Mouse (Mus musculus) liver, embryonic 15.5 days (tissue): Measurements from ENCODE around the gene Foxc2. TPM values are rescaled to one million over a fixed set of nuclear protein-coding genes. Genes with fewer than 3 reads are reported as not detected.

Source experiments
- ATAC-seq: fragments of 200-750 bp; cut with Nextera tagmentation; 2 replicates; pipeline ENCODE4 v1.8.0; 2017; ENCODE audit warnings: moderate number of reproducible peaks, mild to moderate bottlenecking, moderate library complexity; ENCODE audit not compliant: insufficient read depth
- H3K27ac ChIP-seq: fragments of 300-500 bp; sonication (generic); replicated peaks from 2 replicates; pipeline ENCODE4 v1.5.1; 2015; ENCODE audit warnings: mild to moderate bottlenecking, inconsistent platforms
- H3K27me3 ChIP-seq: fragments of 300-500 bp; sonication (generic); 2 replicates; pipeline ENCODE4 v1.6.1; 2015; ENCODE audit warnings: mild to moderate bottlenecking, inconsistent platforms
- H3K36me3 ChIP-seq: fragments of 300-500 bp; sonication (generic); replicated peaks from 2 replicates; pipeline ENCODE4 v1.6.1; 2015; ENCODE audit warnings: moderate library complexity, mild to moderate bottlenecking, inconsistent platforms
- H3K4me1 ChIP-seq: fragments of 300-500 bp; sonication (generic); replicated peaks from 2 replicates; pipeline ENCODE4 v1.6.1; 2015; ENCODE audit warnings: inconsistent platforms
- H3K4me2 ChIP-seq: fragments of 300-500 bp; sonication (generic); 2 replicates; pipeline ENCODE4 v1.6.1; 2015; ENCODE audit warnings: moderate library complexity, mild to moderate bottlenecking, inconsistent platforms
- H3K4me3 ChIP-seq: fragments of 300-500 bp; sonication (generic); replicated peaks from 2 replicates; pipeline ENCODE4 v1.5.1; 2015; ENCODE audit warnings: mild to moderate bottlenecking, inconsistent platforms
- H3K9ac ChIP-seq: fragments of 300-500 bp; sonication (generic); 2 replicates; pipeline ENCODE4 v1.6.1; 2015; ENCODE audit warnings: moderate library complexity, mild to moderate bottlenecking, inconsistent platforms
- H3K9me3 ChIP-seq: fragments of 300-500 bp; sonication (generic); replicated peaks from 2 replicates; pipeline ENCODE4 v1.6.1; 2016; ENCODE audit warnings: inconsistent platforms
- WGBS: fragments of 180-500 bp; shearing (Covaris S2); methylation state at CpG from one replicate; pipeline ENCODE4 v1.1.7; 2015; ENCODE audit warnings: mixed read lengths; ENCODE audit not compliant: insufficient replicate concordance; 5-methylcytosine and 5-hydroxymethylcytosine counted together
- polyA plus RNA-seq: library from polyadenylated mRNA; unstranded; fragments of >200 nt; fragmentation: Nextera tagmentation; extraction: Ambion mirVana; gene quantifications from 2 replicates; pipeline ENCODE4 v1.2.1, GENCODE M21; 2015

Gene Foxc2
- polyA plus RNA-seq, 1 experiment from 2014 or later = not detected

DNA sequence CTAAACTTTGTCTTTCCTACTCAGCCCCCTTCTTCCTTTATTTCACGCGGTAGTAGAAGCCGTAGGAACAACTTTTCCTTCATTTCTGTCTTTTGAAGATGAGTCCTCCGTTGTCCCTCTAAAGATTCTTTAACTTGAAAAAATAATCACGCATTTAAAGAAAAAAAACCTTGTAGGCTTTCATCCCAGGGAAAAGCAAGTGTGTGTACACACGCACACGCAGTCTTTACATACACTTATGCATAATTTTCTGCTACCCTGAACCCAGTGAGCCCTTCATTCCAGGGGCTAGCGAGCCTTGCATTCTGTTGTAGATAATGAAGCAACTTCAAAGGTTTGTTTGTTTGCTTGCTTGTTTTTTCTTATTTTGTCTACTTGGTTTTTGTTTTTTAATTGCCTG is 27.7 kb upstream of the Foxc2 start:
- WGBS = 17% methylated on average over 8 of the region's 8 CpGs
- Histone ChIP-seq H3K4me3 (no peak overlapping the region), H3K27me3 (peaks cover 100% of the 10 kb centered on the region), H3K9ac (no peak overlapping the region), H3K36me3 (no peaks in the 10 kb centered on the region), H3K9me3 (no peaks in the 10 kb centered on the region), H3K4me1 (peaks cover 5% of the 10 kb centered on the region), H3K4me2 (no peak overlapping the region), H3K27ac (no peak overlapping the region)
- no peak for ATAC-seq

DNA sequence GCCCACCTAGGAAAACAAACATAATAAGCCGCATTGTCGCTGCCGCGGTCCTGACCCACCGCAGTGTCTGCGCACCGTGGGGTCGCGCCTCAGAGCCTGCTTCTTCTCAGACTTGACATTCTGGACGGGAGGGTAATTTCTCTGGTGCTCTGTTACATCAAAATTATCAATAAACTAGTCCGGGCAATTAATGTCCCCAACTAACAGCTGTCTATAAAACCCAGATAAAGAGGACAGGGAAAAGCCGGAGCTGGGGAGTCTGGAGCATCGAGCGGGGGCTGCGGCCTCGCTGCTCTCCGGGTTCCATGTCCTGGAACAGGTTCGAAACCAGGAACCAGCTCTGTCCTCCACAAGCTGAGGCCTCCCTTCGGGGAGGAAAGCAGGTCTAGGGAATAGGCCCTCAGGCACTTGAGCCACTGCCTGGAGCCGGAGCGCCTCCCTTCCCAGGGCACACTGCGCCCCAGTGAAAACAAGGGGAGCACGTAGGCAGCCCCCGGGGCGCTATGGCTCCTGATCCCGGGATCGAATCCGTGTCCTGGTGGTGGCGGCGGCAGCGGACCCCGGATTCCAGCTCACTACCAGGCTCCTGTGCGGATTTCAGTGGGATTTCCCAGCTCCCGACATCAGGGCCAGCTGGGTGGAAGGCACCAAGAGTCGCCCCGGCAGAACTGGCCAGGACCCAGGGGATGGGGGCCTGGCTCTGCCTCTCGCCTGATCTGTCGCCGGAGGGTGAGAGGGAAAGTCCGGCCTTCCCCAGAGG is 26.9 kb upstream of the Foxc2 start:
- 13% methylated on average over 40 of the region's 40 CpGs for WGBS

DNA sequence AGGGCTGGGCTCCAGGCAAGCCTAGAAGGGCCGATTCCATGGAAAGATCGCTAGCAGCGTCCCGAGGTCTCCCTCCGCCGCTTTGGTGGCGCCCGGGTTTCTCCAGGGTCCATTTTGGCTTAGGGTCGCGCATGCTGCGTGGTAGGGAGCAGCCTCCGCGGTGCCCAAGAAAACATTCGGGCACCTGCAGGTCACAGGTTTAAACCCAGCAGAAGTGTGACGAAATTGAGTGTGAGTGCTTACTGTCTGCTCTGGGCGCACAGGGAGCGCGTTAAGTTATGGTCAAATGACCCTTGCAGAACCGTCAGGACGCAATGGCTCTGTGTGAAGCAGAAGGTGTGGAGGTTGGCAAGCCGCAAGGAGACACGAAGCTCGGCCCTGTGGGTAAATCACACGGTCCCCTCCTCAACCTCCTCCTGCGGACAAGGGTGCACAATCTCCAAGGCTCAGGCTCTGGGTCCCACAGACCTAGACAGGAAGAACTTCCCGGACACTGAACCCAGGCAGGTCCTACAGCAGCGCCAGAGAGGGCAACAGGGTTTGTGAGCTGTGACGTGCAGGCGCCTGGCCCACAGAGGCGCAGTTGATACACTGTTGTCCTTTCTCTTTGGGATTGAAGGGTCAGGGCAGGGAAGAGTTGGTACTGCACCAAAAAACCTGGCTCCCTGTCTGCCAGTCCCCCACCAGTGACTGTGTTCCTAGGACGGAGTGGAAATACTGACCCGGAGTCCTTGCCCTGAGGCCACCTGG is 26.2 kb upstream of the Foxc2 start:
- Histone ChIP-seq H3K9ac (no peak overlapping the region), H3K4me2 (no peak overlapping the region), H3K4me1 (no peaks in the 10 kb centered on the region; the same call in 1 of the 2 replicates), H3K27me3 (peaks cover 98% of the 10 kb centered on the region), H3K9me3 (no peaks in the 10 kb centered on the region), H3K27ac (no peak overlapping the region), H3K36me3 (no peaks in the 10 kb centered on the region), H3K4me3 (no peak overlapping the region)
- no peak for ATAC-seq
- 14% methylated on average over 32 of the region's 32 CpGs for WGBS

More for the DNA sequence above, 26.9 kb upstream of the Foxc2 start:
- Histone ChIP-seq H3K9me3 (no peaks in the 10 kb centered on the region), H3K4me3 (no peak overlapping the region), H3K27ac (no peak overlapping the region), H3K4me2 (no peak overlapping the region), H3K9ac (no peak overlapping the region), H3K36me3 (no peaks in the 10 kb centered on the region), H3K27me3 (peaks cover 100% of the 10 kb centered on the region), H3K4me1 (peaks cover 5% of the 10 kb centered on the region)
- ATAC-seq = no peak

DNA sequence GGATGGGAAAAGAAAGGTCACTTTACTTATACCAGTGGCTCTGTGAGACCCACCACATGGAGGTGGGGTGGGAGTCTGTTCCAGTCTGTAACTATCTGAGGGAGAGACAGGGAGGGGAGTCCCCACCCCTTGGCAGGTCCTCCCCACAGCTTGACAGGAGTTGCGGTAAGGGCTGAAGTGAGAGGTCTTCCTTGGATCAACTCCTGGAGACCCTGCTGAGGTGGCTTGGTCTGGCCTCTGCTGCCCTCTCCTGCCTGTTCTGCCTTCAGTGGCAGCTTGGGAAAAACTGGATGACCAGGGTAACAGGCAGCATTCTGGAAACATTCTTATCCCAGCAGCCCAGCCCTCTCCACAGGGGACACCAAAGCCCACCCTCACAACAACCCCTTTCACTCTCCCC is 25.3 kb upstream of the Foxc2 start:
- no peaks in the 10 kb centered on the region; the same call in 1 of the 2 replicates for H3K4me1 ChIP-seq
- H3K9ac ChIP-seq = no peak overlapping the region

DNA sequence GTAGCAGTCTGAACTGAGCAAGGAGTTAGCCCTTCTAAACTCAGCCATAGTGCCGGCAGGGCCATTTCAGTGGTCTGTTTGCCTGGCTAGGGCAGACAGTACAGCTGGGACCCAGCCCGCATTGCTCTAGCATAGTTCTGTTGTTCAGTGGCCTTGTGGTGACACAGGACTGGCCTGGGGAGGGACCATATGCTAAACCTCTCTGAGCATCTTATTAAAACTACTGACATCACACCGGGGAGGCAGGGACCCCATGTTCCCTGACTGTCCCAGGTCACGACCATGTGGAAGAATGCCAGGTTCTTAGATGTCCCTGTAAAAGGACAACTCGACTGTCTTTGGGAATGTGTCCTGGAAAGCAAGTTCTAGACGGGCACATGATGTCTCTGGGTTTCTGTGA is 23.8 kb upstream of the Foxc2 start:
- Histone ChIP-seq H3K27me3 (peaks cover 75% of the 10 kb centered on the region), H3K9me3 (no peaks in the 10 kb centered on the region), H3K4me2 (no peak overlapping the region), H3K36me3 (no peaks in the 10 kb centered on the region), H3K4me3 (no peak overlapping the region), H3K9ac (no peak overlapping the region), H3K27ac (no peak overlapping the region), H3K4me1 (no peaks in the 10 kb centered on the region; the same call in 1 of the 2 replicates)
- no peak for ATAC-seq
- WGBS = 25% methylated on average over 6 of the region's 6 CpGs

More for the DNA sequence above, 25.3 kb upstream of the Foxc2 start:
- Histone ChIP-seq H3K27me3 (peaks cover 89% of the 10 kb centered on the region), H3K27ac (no peak overlapping the region), H3K4me3 (no peak overlapping the region), H3K36me3 (no peaks in the 10 kb centered on the region), H3K9me3 (no peaks in the 10 kb centered on the region), H3K4me2 (no peak overlapping the region)
- WGBS = 8% methylated on average over 1 of the region's 1 CpGs
- no peak for ATAC-seq

DNA sequence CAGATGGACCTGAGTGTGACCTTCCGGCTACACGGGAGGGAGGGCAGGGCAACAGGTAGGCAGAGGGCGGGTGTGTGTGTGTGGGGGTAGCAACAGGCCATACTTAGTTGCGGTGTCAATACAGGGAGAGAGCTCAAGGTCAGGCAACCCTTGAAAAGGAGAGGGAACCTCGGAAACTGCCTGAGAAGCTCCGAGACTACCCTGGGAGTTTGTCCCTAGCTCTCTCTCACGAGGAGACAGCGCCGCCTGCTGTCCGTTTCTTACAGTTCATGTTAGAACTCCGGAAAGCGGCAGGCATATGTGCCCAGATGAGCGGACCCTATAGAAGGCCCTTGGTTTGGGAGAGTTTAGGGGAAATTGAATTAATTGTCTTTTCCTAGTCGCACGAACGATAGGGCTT is 23.3 kb upstream of the Foxc2 start:
- Histone ChIP-seq H3K27ac (no peak overlapping the region), H3K36me3 (peaks cover 3% of the 10 kb centered on the region; the same call in 1 of the 2 replicates), H3K4me2 (no peak overlapping the region), H3K4me3 (no peak overlapping the region), H3K27me3 (peaks cover 70% of the 10 kb centered on the region), H3K4me1 (no peaks in the 10 kb centered on the region; the same call in 1 of the 2 replicates), H3K9ac (no peak overlapping the region), H3K9me3 (no peaks in the 10 kb centered on the region)
- WGBS = 3% methylated on average over 16 of the region's 16 CpGs
- ATAC-seq = no peak

DNA sequence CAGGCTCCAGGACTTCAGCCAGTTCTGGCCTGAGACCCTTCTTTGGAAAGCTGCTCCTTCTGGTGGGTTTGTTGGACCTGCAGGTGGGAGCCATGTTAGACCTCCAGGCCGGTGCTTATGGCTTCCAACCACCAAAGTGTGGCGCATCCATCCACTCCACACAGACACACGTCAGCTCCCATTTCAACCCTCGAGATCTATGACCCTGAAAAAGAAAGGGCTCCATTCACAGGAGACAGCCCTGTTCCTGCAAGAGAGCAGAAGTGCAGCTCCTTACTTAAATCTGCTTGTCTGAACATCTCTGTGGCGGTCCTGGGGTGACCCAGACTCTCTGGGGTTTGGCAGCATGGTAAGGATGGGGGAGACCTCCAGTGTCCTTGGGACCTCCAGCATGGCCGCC is 22.5 kb upstream of the Foxc2 start:
- Histone ChIP-seq H3K27me3 (peaks cover 61% of the 10 kb centered on the region), H3K4me1 (no peaks in the 10 kb centered on the region; the same call in 1 of the 2 replicates), H3K9me3 (no peaks in the 10 kb centered on the region), H3K27ac (no peak overlapping the region), H3K4me2 (no peak overlapping the region), H3K4me3 (no peak overlapping the region), H3K9ac (no peak overlapping the region), H3K36me3 (peaks cover 5% of the 10 kb centered on the region; the same call in 1 of the 2 replicates)
- ATAC-seq = no peak
- 55% methylated on average over 6 of the region's 6 CpGs for WGBS

DNA sequence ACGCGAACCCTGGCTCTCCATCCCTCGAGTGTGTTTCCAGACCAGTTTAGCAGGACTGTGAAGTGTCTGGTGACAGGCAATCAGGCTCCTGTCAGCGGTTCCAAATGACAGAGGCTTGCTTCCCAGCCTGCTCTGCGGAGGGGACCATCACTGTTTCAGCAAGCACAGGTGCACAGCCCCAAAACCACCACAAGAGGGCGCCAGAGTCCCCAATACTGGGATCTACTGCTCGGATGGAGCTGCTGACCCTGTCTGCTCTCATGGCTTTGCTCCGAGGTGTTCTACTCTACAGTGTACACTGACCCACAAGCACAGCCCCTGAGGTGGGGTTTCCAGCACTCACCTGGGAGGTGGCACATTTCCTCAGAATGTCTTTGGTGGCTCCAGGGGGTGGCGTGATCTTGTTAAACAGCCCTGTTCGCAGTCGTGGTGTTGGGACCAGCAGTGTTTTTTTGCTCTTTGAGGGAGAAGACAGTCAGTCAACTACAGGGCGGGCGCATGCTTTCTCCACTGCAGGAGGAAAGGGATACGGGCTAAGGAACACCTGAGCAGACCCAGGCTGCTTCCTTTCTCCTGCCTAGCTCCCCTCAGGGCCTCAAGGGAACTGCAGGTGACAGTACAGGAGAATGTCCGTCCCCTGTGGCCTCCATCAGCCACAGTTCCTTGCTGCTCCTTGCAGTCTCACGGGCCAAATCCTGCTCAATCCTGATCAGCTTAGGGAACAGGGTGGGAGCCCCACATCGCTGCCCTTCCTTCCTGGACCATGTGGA is 11.7 kb upstream of the Foxc2 start:
- Histone ChIP-seq H3K9me3 (no peaks in the 10 kb centered on the region), H3K9ac (no peak overlapping the region), H3K27ac (no peak overlapping the region), H3K36me3 (peaks cover 45% of the 10 kb centered on the region), H3K4me3 (no peak overlapping the region), H3K27me3 (no peaks in the 10 kb centered on the region), H3K4me1 (peaks cover 23% of the 10 kb centered on the region), H3K4me2 (no peak overlapping the region)
- no peak for ATAC-seq
- WGBS = 55% methylated on average over 17 of the region's 17 CpGs

DNA sequence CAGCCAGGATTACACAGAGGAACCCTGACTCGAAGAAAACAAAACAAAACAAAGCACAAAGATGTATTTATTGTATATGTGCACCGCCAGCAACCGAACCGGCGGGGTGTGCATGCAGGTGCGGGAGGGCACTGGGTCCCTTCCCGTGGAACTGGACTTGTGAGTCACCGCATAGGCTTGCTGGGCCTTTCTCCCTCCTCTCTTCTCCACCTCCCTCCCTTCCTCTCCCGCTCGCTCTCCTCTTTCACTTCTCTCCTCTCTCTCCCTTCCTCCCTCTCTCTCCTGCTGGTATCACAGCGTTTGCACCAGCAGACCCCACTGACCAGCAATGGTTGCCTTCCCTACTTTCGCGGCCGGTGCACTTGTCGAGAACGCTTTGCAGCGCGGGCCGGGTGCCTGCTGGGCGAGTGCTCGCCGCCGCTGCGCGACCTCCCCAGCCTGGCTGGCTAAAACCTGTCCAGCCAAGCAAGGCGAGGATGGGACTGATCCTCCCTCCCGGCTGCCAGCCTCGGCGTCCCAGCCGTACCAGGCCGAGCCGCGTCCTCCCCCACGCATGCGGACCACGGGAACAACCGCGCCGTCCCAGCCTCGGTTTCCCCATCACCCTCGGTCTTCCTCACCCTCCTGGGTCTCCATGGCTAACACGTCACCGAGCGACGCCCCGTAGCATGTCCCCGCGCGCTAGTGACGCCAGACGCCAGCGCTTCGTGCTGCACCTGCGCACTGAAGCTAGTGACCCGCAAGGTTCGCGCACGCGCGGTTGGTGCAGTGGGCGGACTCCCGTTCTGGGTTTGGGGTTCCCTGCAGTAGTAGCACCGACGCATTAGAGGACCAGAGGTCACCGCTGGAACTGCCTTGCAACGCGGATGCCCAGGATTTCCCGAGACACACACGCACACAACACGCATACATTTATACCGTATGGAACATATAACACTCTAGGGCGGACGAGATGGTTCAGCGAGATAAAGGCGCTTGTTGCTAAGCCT is 8.0 kb upstream of the Foxc2 start, which contains the start of gene Mthfsd:
TSS of gene Mthfsd (minus strand) at position 725 of the 989 bp plus-strand sequence.
- Histone ChIP-seq H3K4me2 (peak within 1 kb of the TSS; percentile 86), H3K27me3 (peaks cover 21% of the 10 kb centered on the region), H3K4me3 (peak within 1 kb of the TSS; percentile 82), H3K4me1 (peaks cover 23% of the 10 kb centered on the region), H3K9ac (peak within 1 kb of the TSS; percentile 71), H3K27ac (peak within 1 kb of the TSS; percentile 61), H3K36me3 (peaks cover 21% of the 10 kb centered on the region; the same call in 1 of the 2 replicates), H3K9me3 (no peaks in the 10 kb centered on the region)
- ATAC-seq = peak; percentile 91
- 1% methylated on average over 75 of the region's 75 CpGs for WGBS

DNA sequence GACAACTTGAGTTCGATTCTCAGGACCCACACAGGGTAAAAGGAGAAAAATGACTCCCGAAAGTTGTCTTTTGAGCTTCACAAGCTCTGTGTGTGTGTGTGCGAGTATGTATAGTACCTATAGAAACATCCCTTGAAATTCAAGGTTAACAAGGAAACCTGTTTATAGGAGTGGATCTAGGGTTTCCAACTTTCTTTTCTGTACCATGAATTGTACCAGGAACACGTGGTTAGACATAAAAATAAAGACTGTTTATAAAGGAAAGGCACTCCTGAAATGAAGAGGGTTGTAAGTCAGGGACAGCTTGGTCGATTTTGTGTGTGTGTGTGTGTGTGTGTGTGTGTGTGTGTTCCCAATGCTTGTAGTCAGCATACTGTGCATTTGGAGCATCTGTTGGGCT is 7.3 kb upstream of the Foxc2 start:
- H3K9me3 ChIP-seq = no peaks in the 10 kb centered on the region
- peaks cover 14% of the 10 kb centered on the region; the same call in 1 of the 2 replicates for H3K36me3 ChIP-seq
- 6% methylated on average over 5 of the region's 5 CpGs for WGBS
- H3K9ac ChIP-seq = peak overlapping the region; percentile 71
- peak overlapping the region; percentile 82 for H3K4me3 ChIP-seq
- peaks cover 28% of the 10 kb centered on the region for H3K27me3 ChIP-seq
- ATAC-seq = no peak
- peak overlapping the region; percentile 86 for H3K4me2 ChIP-seq
- H3K4me1 ChIP-seq = peaks cover 25% of the 10 kb centered on the region
- no peak overlapping the region for H3K27ac ChIP-seq
